Mouse (Mus musculus): ENCODE data around the gene Snrpa. TPM values are rescaled to one million over a fixed set of nuclear protein-coding genes. Genes with fewer than 3 reads are reported as not detected.

Gene Snrpa
- polyA plus RNA-seq, 1 experiment from 2014 or later = 396 TPM

- Histone ChIP-seq H3K4me3 (ENCODE audit: low read depth, low read length) (no peak overlapping the region), H3K9me3 (ENCODE audit: control insufficient read depth, low read length) (no peaks in the 10 kb centered on the region), H3K4me1 (ENCODE audit: control insufficient read depth, insufficient read depth, low read length) (peaks cover 15% of the 10 kb centered on the region), H3K9ac (ENCODE audit: low read length) (no peak overlapping the region), H3K4me2 (ENCODE audit: low read depth, severe bottlenecking) (no peak overlapping the region), H3K36me3 (ENCODE audit: control insufficient read depth, insufficient read depth, low read length) (peaks cover 45% of the 10 kb centered on the region), H3K27me3 (ENCODE audit: control insufficient read depth, insufficient read depth, low read length) (no peaks in the 10 kb centered on the region), H3K27ac (replicated peaks; ENCODE audit: low read depth, low read length) (no peak overlapping the region)
- no peak for ATAC-seq (ENCODE audit: insufficient number of reproducible peaks, low FRiP score, low TSS enrichment, low read depth)
- DNase-seq (ENCODE audit: low spot score) = no peak
- WGBS = 83% methylated on average over 4 of the region's 4 CpGs
Observed at GRCm38 (mm10) chr7:27193731-27194130, 2.3 kb downstream of the Snrpa start.

- no peak overlapping the region for H3K4me3 ChIP-seq (ENCODE audit: low read depth, low read length)
- H3K9me3 ChIP-seq (ENCODE audit: control insufficient read depth, low read length) = no peaks in the 10 kb centered on the region
- peaks cover 15% of the 10 kb centered on the region for H3K4me1 ChIP-seq (ENCODE audit: control insufficient read depth, insufficient read depth, low read length)
- DNase-seq (ENCODE audit: low spot score) = no peak
- no peak overlapping the region for H3K27ac ChIP-seq (replicated peaks; ENCODE audit: low read depth, low read length)
- ATAC-seq (ENCODE audit: insufficient number of reproducible peaks, low FRiP score, low TSS enrichment, low read depth) = no peak
- H3K9ac ChIP-seq (ENCODE audit: low read length) = no peak overlapping the region
- no peaks in the 10 kb centered on the region for H3K27me3 ChIP-seq (ENCODE audit: control insufficient read depth, insufficient read depth, low read length)
- peaks cover 55% of the 10 kb centered on the region for H3K36me3 ChIP-seq (ENCODE audit: control insufficient read depth, insufficient read depth, low read length)
- H3K4me2 ChIP-seq (ENCODE audit: low read depth, severe bottlenecking) = no peak overlapping the region
- 90% methylated on average over 5 of the region's 5 CpGs for WGBS
Observed at GRCm38 (mm10) chr7:27192434-27192833, 3.6 kb downstream of the Snrpa start.

- Histone ChIP-seq H3K9me3 (ENCODE audit: control insufficient read depth, low read length) (no peaks in the 10 kb centered on the region), H3K4me2 (ENCODE audit: low read depth, severe bottlenecking) (no peak overlapping the region), H3K27me3 (ENCODE audit: control insufficient read depth, insufficient read depth, low read length) (no peaks in the 10 kb centered on the region), H3K27ac (replicated peaks; ENCODE audit: low read depth, low read length) (no peak overlapping the region), H3K36me3 (ENCODE audit: control insufficient read depth, insufficient read depth, low read length) (peaks cover 72% of the 10 kb centered on the region), H3K9ac (ENCODE audit: low read length) (no peak overlapping the region), H3K4me3 (ENCODE audit: low read depth, low read length) (no peak overlapping the region), H3K4me1 (ENCODE audit: control insufficient read depth, insufficient read depth, low read length) (peaks cover 6% of the 10 kb centered on the region; the same call in 1 of the 2 replicates)
- DNase-seq (ENCODE audit: low spot score) (no peak), ATAC-seq (ENCODE audit: insufficient number of reproducible peaks, low FRiP score, low TSS enrichment, low read depth) (no peak)
- 97% methylated on average over 10 of the region's 10 CpGs for WGBS
Observed at GRCm38 (mm10) chr7:27189271-27189931, 6.7 kb downstream of the Snrpa start.

GRCm38 (mm10) chr7:27185986-27186385, 10.1 kb downstream of the Snrpa start:
- Histone ChIP-seq H3K4me3 (ENCODE audit: low read depth, low read length) (no peak overlapping the region), H3K4me1 (ENCODE audit: control insufficient read depth, insufficient read depth, low read length) (no peaks in the 10 kb centered on the region), H3K9me3 (ENCODE audit: control insufficient read depth, low read length) (no peaks in the 10 kb centered on the region), H3K4me2 (ENCODE audit: low read depth, severe bottlenecking) (no peak overlapping the region), H3K27ac (replicated peaks; ENCODE audit: low read depth, low read length) (no peak overlapping the region), H3K36me3 (ENCODE audit: control insufficient read depth, insufficient read depth, low read length) (peaks cover 48% of the 10 kb centered on the region), H3K27me3 (ENCODE audit: control insufficient read depth, insufficient read depth, low read length) (no peaks in the 10 kb centered on the region), H3K9ac (ENCODE audit: low read length) (no peak overlapping the region)
- ATAC-seq (ENCODE audit: insufficient number of reproducible peaks, low FRiP score, low TSS enrichment, low read depth) (0 out of 2 replicates have a peak, but pooled peaks have one; percentile 6), DNase-seq (ENCODE audit: low spot score) (no peak)
- WGBS = 89% methylated on average over 5 of the region's 5 CpGs

- Histone ChIP-seq H3K4me2 (ENCODE audit: low read depth, severe bottlenecking) (no peak overlapping the region), H3K27me3 (ENCODE audit: control insufficient read depth, insufficient read depth, low read length) (no peaks in the 10 kb centered on the region), H3K4me3 (ENCODE audit: low read depth, low read length) (no peak overlapping the region), H3K27ac (replicated peaks; ENCODE audit: low read depth, low read length) (no peak overlapping the region), H3K36me3 (ENCODE audit: control insufficient read depth, insufficient read depth, low read length) (peaks cover 39% of the 10 kb centered on the region), H3K4me1 (ENCODE audit: control insufficient read depth, insufficient read depth, low read length) (no peaks in the 10 kb centered on the region), H3K9me3 (ENCODE audit: control insufficient read depth, low read length) (no peaks in the 10 kb centered on the region), H3K9ac (ENCODE audit: low read length) (no peak overlapping the region)
- peak; percentile 77 for DNase-seq (ENCODE audit: low spot score)
- ATAC-seq (ENCODE audit: insufficient number of reproducible peaks, low FRiP score, low TSS enrichment, low read depth) = no peak
- 46% methylated on average over 3 of the region's 3 CpGs for WGBS
Observed at GRCm38 (mm10) chr7:27184964-27185363, 11.1 kb downstream of the Snrpa start.

GRCm38 (mm10) chr7:27182498-27182897, 13.6 kb downstream of the Snrpa start:
- Histone ChIP-seq H3K4me1 (ENCODE audit: control insufficient read depth, insufficient read depth, low read length) (0 out of 2 replicates have a peak, but pooled peaks cover 3% of the 10 kb centered on the region), H3K27ac (replicated peaks; ENCODE audit: low read depth, low read length) (no peak overlapping the region), H3K4me3 (ENCODE audit: low read depth, low read length) (no peak overlapping the region), H3K27me3 (ENCODE audit: control insufficient read depth, insufficient read depth, low read length) (no peaks in the 10 kb centered on the region), H3K9ac (ENCODE audit: low read length) (no peak overlapping the region), H3K9me3 (ENCODE audit: control insufficient read depth, low read length) (no peaks in the 10 kb centered on the region), H3K4me2 (ENCODE audit: low read depth, severe bottlenecking) (no peak overlapping the region), H3K36me3 (ENCODE audit: control insufficient read depth, insufficient read depth, low read length) (peaks cover 18% of the 10 kb centered on the region)
- 89% methylated on average over 1 of the region's 1 CpGs for WGBS
- no peak for ATAC-seq (ENCODE audit: insufficient number of reproducible peaks, low FRiP score, low TSS enrichment, low read depth)
- no peak for DNase-seq (ENCODE audit: low spot score)

GRCm38 (mm10) chr7:27180837-27181695, 15.0 kb downstream of the Snrpa start, which contains the start of the genes Gm21983 and Mia:
Gene Gm21983 (minus strand): TSS chr7:27181086.
Gene Mia (minus strand): TSS chr7:27181157.
- Histone ChIP-seq H3K4me1 (ENCODE audit: control insufficient read depth, insufficient read depth, low read length) (0 out of 2 replicates have a peak, but pooled peaks cover 3% of the 10 kb centered on the region), H3K27ac (replicated peaks; ENCODE audit: low read depth, low read length) (no peak within 1 kb of the TSS), H3K9me3 (ENCODE audit: control insufficient read depth, low read length) (no peaks in the 10 kb centered on the region), H3K27me3 (ENCODE audit: control insufficient read depth, insufficient read depth, low read length) (no peaks in the 10 kb centered on the region), H3K4me2 (ENCODE audit: low read depth, severe bottlenecking) (no peak within 1 kb of the TSS), H3K9ac (ENCODE audit: low read length) (no peak within 1 kb of the TSS), H3K36me3 (ENCODE audit: control insufficient read depth, insufficient read depth, low read length) (peaks cover 11% of the 10 kb centered on the region), H3K4me3 (ENCODE audit: low read depth, low read length) (no peak within 1 kb of the TSS)
- 65% methylated on average over 14 of the region's 14 CpGs for WGBS
- DNase-seq (ENCODE audit: low spot score) = no peak
- no peak for ATAC-seq (ENCODE audit: insufficient number of reproducible peaks, low FRiP score, low TSS enrichment, low read depth)

GRCm38 (mm10) chr7:27180036-27180435, 16.0 kb downstream of the Snrpa start:
- Histone ChIP-seq H3K4me2 (ENCODE audit: low read depth, severe bottlenecking) (no peak overlapping the region), H3K9ac (ENCODE audit: low read length) (no peak overlapping the region), H3K4me3 (ENCODE audit: low read depth, low read length) (no peak overlapping the region), H3K4me1 (ENCODE audit: control insufficient read depth, insufficient read depth, low read length) (0 out of 2 replicates have a peak, but pooled peaks cover 3% of the 10 kb centered on the region), H3K27ac (replicated peaks; ENCODE audit: low read depth, low read length) (no peak overlapping the region), H3K36me3 (ENCODE audit: control insufficient read depth, insufficient read depth, low read length) (peaks cover 2% of the 10 kb centered on the region; the same call in 1 of the 2 replicates), H3K27me3 (ENCODE audit: control insufficient read depth, insufficient read depth, low read length) (no peaks in the 10 kb centered on the region), H3K9me3 (ENCODE audit: control insufficient read depth, low read length) (no peaks in the 10 kb centered on the region)
- ATAC-seq (ENCODE audit: insufficient number of reproducible peaks, low FRiP score, low TSS enrichment, low read depth) (no peak), DNase-seq (ENCODE audit: low spot score) (no peak)
- 84% methylated on average over 5 of the region's 5 CpGs for WGBS

Measured in limb, embryonic 11.5 days (tissue).